Mouse (Mus musculus): ENCODE data around the gene Kank4. TPM values are rescaled to one million over a fixed set of nuclear protein-coding genes. Genes with fewer than 3 reads are reported as not detected.

Gene Kank4
- total and polyA plus RNA-seq, 3 experiments, result not detected

DNA sequence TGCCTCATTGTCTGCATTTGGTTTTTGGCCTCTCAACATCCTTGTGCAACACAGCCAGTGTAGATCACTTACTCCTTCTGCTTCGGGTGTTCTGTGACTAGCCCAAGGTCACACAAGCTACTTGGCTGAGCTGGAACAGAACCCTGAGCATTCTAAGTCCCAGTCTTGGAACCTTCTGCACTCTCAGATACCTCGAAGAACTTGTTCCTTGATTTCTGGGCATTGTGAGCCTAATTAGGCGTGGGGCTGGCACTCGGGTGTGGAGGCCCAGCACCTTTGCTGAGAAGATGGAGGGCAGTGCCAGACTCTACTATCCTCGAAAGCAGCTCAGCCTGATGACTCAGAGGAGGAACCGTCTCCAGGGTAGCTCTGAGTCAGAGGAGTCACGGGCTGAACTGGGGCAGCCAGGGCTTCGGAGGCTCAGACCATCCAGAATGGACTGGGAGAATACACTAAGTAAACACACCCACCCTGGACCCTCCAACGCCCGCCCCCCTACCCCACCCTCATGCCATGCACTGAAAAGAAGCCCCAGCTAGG lies 1.9 kb upstream of the Kank4 start:
- Histone ChIP-seq H3K27ac (ENCODE audit: control insufficient read depth, low read depth, low read length) (no peak overlapping the region), H3K36me3 (ENCODE audit: control insufficient read depth in 1 of 2, insufficient read depth in 2 of 2, low read length in 2 of 2) (no peaks in the 10 kb centered on the region), H3K79me2 (ENCODE audit: control insufficient read depth, insufficient read depth, low read length, poor library complexity) (no peaks in the 10 kb centered on the region), H3K4me1 (ENCODE audit: control insufficient read depth in 1 of 2, insufficient read depth in 2 of 2, low read length in 2 of 2) (no peaks in the 10 kb centered on the region), H3K4me3 (ENCODE audit: control insufficient read depth in 1 of 2, insufficient read depth in 1 of 2, low read depth in 2 of 2, low read length in 2 of 2) (no peak overlapping the region), H3K9ac (ENCODE audit: control insufficient read depth, low read depth, low read length, poor library complexity, severe bottlenecking) (no peak overlapping the region), H3K9me3 (replicated peaks; ENCODE audit: insufficient read depth, low read length) (no peaks in the 10 kb centered on the region), H3K27me3 (ENCODE audit: control insufficient read depth in 1 of 2, insufficient read depth in 2 of 2, low read length in 2 of 2) (no peaks in the 10 kb centered on the region)
- TF ChIP-seq USF2 (IDR thresholded peaks at IDR 0.05; ENCODE audit: borderline replicate concordance in 1 of 2, insufficient read depth in 1 of 2, low read depth in 1 of 2, low read length in 2 of 2) (no peak), E2F4 (IDR thresholded peaks at IDR 0.05; ENCODE audit: borderline replicate concordance, low read depth, low read length) (no peak), POLR2AphosphoS2 (IDR thresholded peaks at IDR 0.05; ENCODE audit: low read length) (no peak), ETS1 (IDR thresholded peaks at IDR 0.05; ENCODE audit: low read depth, low read length) (no peak), CTCF (IDR thresholded peaks at IDR 0.05 in 2 of 3, conservative IDR thresholded peaks at IDR 0.05 in 1 of 3; ENCODE audit: control insufficient read depth in 1 of 3, insufficient read depth in 1 of 3, low read depth in 2 of 3, low read length in 3 of 3, poor library complexity in 1 of 3, severe bottlenecking in 1 of 3) (no peak), MYB (IDR thresholded peaks at IDR 0.05; ENCODE audit: low read depth, low read length) (no peak), USF1 (IDR thresholded peaks at IDR 0.05; ENCODE audit: low read depth, low read length) (no peak), GATA1 (IDR thresholded peaks at IDR 0.05; ENCODE audit: low read depth, low read length) (no peak), MYC (IDR thresholded peaks at IDR 0.05; ENCODE audit: low read depth, low read length) (no peak), NELFE (IDR thresholded peaks at IDR 0.05; ENCODE audit: low read depth, low read length) (no peak), MAFK (IDR thresholded peaks at IDR 0.05; ENCODE audit: borderline replicate concordance, low read depth, low read length) (no peak)
- DNase-seq (ENCODE audit: low read depth, low spot score), result no peak

DNA sequence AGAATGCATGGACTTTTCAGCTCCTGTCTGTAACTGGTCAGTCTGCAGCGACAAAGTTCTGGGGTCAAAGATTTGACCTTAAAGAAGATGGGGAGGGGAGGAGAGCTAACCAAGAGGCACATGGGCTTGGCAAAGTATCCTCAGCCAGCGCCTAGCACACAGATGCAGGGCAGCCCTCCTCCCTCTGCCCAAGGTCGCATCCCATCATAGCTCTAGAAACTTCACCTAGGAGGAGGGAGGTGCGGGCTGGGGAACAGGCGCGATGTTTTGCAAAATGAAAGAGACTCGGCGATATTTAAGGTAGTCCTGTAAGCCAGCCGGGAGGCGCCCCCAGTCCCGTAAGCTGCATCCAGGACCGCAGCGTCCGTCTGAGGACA lies 542 bp downstream of the Kank4 start:
- Histone ChIP-seq H3K9me3 (replicated peaks; ENCODE audit: insufficient read depth, low read length) (no peaks in the 10 kb centered on the region), H3K4me1 (ENCODE audit: control insufficient read depth in 1 of 2, insufficient read depth in 2 of 2, low read length in 2 of 2) (no peaks in the 10 kb centered on the region), H3K4me3 (ENCODE audit: control insufficient read depth in 1 of 2, insufficient read depth in 1 of 2, low read depth in 2 of 2, low read length in 2 of 2) (no peak overlapping the region), H3K27me3 (ENCODE audit: control insufficient read depth in 1 of 2, insufficient read depth in 2 of 2, low read length in 2 of 2) (no peaks in the 10 kb centered on the region), H3K79me2 (ENCODE audit: control insufficient read depth, insufficient read depth, low read length, poor library complexity) (no peaks in the 10 kb centered on the region), H3K9ac (ENCODE audit: control insufficient read depth, low read depth, low read length, poor library complexity, severe bottlenecking) (no peak overlapping the region), H3K36me3 (ENCODE audit: control insufficient read depth in 1 of 2, insufficient read depth in 2 of 2, low read length in 2 of 2) (no peaks in the 10 kb centered on the region), H3K27ac (ENCODE audit: control insufficient read depth, low read depth, low read length) (no peak overlapping the region)
- no peak for TF ChIP-seq MAX (IDR thresholded peaks at IDR 0.05; ENCODE audit: low read length)
- no peak for DNase-seq (ENCODE audit: low read depth, low spot score)

DNA sequence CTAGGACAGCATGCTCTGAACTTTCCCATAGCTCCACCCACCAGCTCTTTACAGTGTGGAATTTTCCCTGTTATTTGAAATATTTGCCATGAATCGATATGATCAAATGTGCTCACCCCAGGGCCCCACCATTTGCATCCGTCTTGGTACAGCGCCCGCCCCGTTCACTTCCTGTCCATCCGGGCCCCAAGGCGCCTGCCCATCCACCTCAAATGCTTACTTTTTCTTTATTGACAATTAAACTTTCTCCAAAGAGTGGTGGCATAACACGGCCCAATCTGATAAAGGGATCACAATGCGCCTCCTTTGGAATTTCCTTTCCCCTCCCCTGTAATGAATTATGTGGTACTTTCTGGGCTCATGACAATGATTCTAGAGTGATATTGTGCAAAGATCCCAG lies 11.0 kb downstream of the Kank4 start:
- Histone ChIP-seq H3K4me3 (ENCODE audit: control insufficient read depth in 1 of 2, insufficient read depth in 1 of 2, low read depth in 2 of 2, low read length in 2 of 2) (no peak overlapping the region), H3K79me2 (ENCODE audit: control insufficient read depth, insufficient read depth, low read length, poor library complexity) (no peaks in the 10 kb centered on the region), H3K27me3 (ENCODE audit: control insufficient read depth in 1 of 2, insufficient read depth in 2 of 2, low read length in 2 of 2) (no peaks in the 10 kb centered on the region), H3K9ac (ENCODE audit: control insufficient read depth, low read depth, low read length, poor library complexity, severe bottlenecking) (no peak overlapping the region), H3K27ac (ENCODE audit: control insufficient read depth, low read depth, low read length) (no peak overlapping the region), H3K4me1 (ENCODE audit: control insufficient read depth in 1 of 2, insufficient read depth in 2 of 2, low read length in 2 of 2) (no peaks in the 10 kb centered on the region), H3K36me3 (ENCODE audit: control insufficient read depth in 1 of 2, insufficient read depth in 2 of 2, low read length in 2 of 2) (no peaks in the 10 kb centered on the region), H3K9me3 (replicated peaks; ENCODE audit: insufficient read depth, low read length) (no peaks in the 10 kb centered on the region)
- TF ChIP-seq TCF12 (IDR thresholded peaks at IDR 0.05; ENCODE audit: low read depth, low read length) (no peak), MYB (IDR thresholded peaks at IDR 0.05; ENCODE audit: low read depth, low read length) (no peak), KAT2A (conservative IDR thresholded peaks at IDR 0.05; ENCODE audit: low read depth, low read length) (no peak), RCOR1 (IDR thresholded peaks at IDR 0.05; ENCODE audit: low read depth, low read length) (no peak), CHD2 (IDR thresholded peaks at IDR 0.05; ENCODE audit: low read length) (no peak), ETS1 (IDR thresholded peaks at IDR 0.05; ENCODE audit: low read depth, low read length) (no peak), SMC3 (IDR thresholded peaks at IDR 0.05; ENCODE audit: low read depth, low read length) (no peak), GATA1 (IDR thresholded peaks at IDR 0.05; ENCODE audit: low read depth, low read length) (no peak), ZC3H11A (IDR thresholded peaks at IDR 0.05; ENCODE audit: low read depth, low read length) (no peak), EP300 (IDR thresholded peaks at IDR 0.05; ENCODE audit: low read depth in 1 of 2, low read length in 2 of 2) (no peak), ZMIZ1 (IDR thresholded peaks at IDR 0.05; ENCODE audit: low read depth, low read length) (no peak), RAD21 (IDR thresholded peaks at IDR 0.05; ENCODE audit: low read depth, low read length) (no peak), ELF1 (IDR thresholded peaks at IDR 0.05; ENCODE audit: low read depth, low read length) (no peak), ZKSCAN1 (IDR thresholded peaks at IDR 0.05; ENCODE audit: low read depth, low read length) (no peak), ZNF384 (IDR thresholded peaks at IDR 0.05; ENCODE audit: low read depth, low read length) (no peak), NRF1 (IDR thresholded peaks at IDR 0.05; ENCODE audit: insufficient read depth, low read depth, low read length, poor library complexity, severe bottlenecking) (no peak)
- no peak for DNase-seq (ENCODE audit: low read depth, low spot score)
